Mouse (Mus musculus) stomach, embryonic 16.5 days (tissue): ENCODE results near the gene Tsga13. TPM values are rescaled to one million over a fixed set of nuclear protein-coding genes. Genes with fewer than 3 reads are reported as not detected.

ENCODE experiments used
- ATAC-seq: fragments of 200-750 bp; cut with Nextera tagmentation; 2 replicates; pipeline ENCODE4 v1.8.0; 2017; ENCODE audit warnings: moderate number of reproducible peaks, moderate TSS enrichment; ENCODE audit not compliant: insufficient read depth, low FRiP score
- H3K27ac ChIP-seq: fragments of 300-500 bp; sonication (generic); 2 replicates; pipeline ENCODE4 v1.5.1; 2014; ENCODE audit warnings: low read length
- H3K27me3 ChIP-seq: fragments of 300-500 bp; sonication (generic); 2 replicates; pipeline ENCODE4 v1.6.1; 2014; ENCODE audit warnings: low read length, control low read depth, mixed read lengths; ENCODE audit not compliant: control insufficient read depth, insufficient read depth
- H3K36me3 ChIP-seq: fragments of 300-500 bp; sonication (generic); 2 replicates; pipeline ENCODE4 v1.6.1; 2014; ENCODE audit warnings: low read length; ENCODE audit not compliant: control insufficient read depth, insufficient read depth
- H3K4me1 ChIP-seq: fragments of 300-500 bp; sonication (generic); 2 replicates; pipeline ENCODE4 v1.6.1; 2014; ENCODE audit warnings: low read length, control low read depth, mixed read lengths; ENCODE audit not compliant: control insufficient read depth, insufficient read depth
- H3K4me2 ChIP-seq: fragments of 300-500 bp; sonication (generic); 2 replicates; pipeline ENCODE4 v1.6.1; 2014; ENCODE audit warnings: low read depth, low read length, mixed read lengths
- H3K4me3 ChIP-seq: fragments of 300-500 bp; sonication (generic); replicated peaks from 2 replicates; pipeline ENCODE4 v1.5.1; 2014; ENCODE audit warnings: mild to moderate bottlenecking, low read length
- H3K9ac ChIP-seq: fragments of 300-500 bp; sonication (generic); 2 replicates; pipeline ENCODE4 v1.6.1; 2014; ENCODE audit warnings: low read length
- H3K9me3 ChIP-seq: fragments of 300-500 bp; sonication (generic); replicated peaks from 2 replicates; pipeline ENCODE4 v1.6.1; 2016; ENCODE audit warnings: low read length, control low read depth; ENCODE audit not compliant: control insufficient read depth
- WGBS: fragments of 180-500 bp; shearing (Covaris S2); extraction: QIAGEN DNeasy Blood & Tissue Kit; methylation state at CpG from one replicate; pipeline ENCODE4 v1.1.7; 2014; 5-methylcytosine and 5-hydroxymethylcytosine counted together
- polyA plus RNA-seq: library from polyadenylated mRNA; unstranded; fragments of >200 nt; fragmentation: Nextera tagmentation; extraction: Ambion mirVana; gene quantifications from 2 replicates; pipeline ENCODE4 v1.2.1, GENCODE M21; 2015

The Tsga13 gene
- not detected in 2 replicates for polyA plus RNA-seq

DNA sequence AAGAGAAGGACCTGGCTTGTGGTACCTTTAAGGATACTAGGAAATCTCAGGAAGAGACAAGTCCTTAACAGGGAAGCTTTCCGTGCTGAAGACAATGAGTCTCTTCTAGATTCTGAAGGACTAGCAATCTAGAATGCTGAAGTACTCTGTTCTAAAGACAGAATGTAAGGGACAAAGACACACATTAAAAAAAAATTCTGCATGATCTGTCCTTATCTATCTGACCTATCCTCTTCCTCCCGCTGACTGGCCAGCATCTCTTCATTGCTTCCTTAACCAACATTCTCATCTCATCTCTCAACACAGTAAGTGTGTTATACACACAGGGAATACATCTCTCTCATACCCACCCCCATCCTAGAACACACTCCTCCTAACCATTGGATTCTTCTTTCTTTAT is at the start of gene Tsga13:
Tsga13 (minus strand) TSS at position 101 of the 400 bp plus-strand sequence.
- Histone ChIP-seq H3K9me3 (no peaks in the 10 kb centered on the region), H3K4me2 (no peak within 1 kb of the TSS), H3K27ac (no peak within 1 kb of the TSS), H3K4me3 (no peak within 1 kb of the TSS), H3K27me3 (no peaks in the 10 kb centered on the region), H3K36me3 (no peaks in the 10 kb centered on the region), H3K9ac (no peak within 1 kb of the TSS), H3K4me1 (no peaks in the 10 kb centered on the region)
- 85% methylated on average over 2 of the region's 2 CpGs for WGBS
- ATAC-seq = no peak

DNA sequence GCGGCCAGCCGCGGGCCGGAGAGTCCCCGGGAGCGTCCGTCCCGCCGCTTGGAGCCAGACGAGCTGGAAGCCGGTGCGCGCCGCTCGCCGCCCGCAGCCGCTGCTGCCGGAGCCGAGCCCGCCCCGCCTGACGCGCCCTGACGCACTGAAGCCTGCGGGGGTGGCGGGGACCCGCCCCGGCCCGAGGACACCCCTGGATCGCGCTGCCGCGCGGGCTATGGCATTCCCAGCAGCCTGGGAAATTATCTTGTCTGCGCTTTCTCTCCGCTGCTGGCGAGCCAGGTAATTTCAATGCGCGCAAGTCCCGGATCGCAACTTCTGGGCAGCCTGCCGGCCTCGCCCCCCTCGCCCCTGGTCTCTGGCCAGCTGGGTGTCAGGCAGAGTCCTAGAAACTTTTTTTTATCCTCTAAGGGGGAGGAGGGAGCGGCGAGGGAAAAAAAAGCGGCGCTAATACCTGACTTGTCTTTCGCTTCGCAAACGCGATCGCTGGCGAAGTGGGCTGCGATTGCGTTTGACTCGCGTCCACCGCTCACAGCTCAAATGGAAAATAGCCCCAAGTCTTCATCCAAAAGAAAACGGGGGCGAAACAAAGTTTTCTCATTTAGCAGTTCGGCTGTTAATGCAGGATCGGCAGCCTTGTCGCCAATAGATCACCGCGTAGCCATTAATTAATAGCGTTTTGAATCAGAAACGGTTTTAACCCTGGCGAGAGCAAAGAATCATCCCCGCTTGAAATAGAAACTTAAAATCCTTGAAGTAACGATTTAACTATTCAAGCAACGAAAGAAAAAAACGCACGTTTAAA is 43.6 kb upstream of the Tsga13 start, which contains the start of gene Klf14:
Klf14 (minus strand) TSS at position 343 of the 805 bp plus-strand sequence.
- peak within 1 kb of the TSS; percentile 58; the same call in 1 of the 2 replicates for H3K9ac ChIP-seq
- H3K36me3 ChIP-seq = peaks cover 6% of the 10 kb centered on the region; the same call in 1 of the 2 replicates
- H3K27me3 ChIP-seq = peaks cover 50% of the 10 kb centered on the region
- no peak within 1 kb of the TSS for H3K27ac ChIP-seq
- ATAC-seq = peak; percentile 62; the same call in 1 of the 2 replicates
- WGBS = under 1% methylated on average over 74 of the region's 75 CpGs
- H3K4me3 ChIP-seq = peak within 1 kb of the TSS; percentile 59
- H3K9me3 ChIP-seq = peaks cover 26% of the 10 kb centered on the region
- no peaks in the 10 kb centered on the region; the same call in 1 of the 2 replicates for H3K4me1 ChIP-seq
- peak within 1 kb of the TSS; percentile 85 for H3K4me2 ChIP-seq

DNA sequence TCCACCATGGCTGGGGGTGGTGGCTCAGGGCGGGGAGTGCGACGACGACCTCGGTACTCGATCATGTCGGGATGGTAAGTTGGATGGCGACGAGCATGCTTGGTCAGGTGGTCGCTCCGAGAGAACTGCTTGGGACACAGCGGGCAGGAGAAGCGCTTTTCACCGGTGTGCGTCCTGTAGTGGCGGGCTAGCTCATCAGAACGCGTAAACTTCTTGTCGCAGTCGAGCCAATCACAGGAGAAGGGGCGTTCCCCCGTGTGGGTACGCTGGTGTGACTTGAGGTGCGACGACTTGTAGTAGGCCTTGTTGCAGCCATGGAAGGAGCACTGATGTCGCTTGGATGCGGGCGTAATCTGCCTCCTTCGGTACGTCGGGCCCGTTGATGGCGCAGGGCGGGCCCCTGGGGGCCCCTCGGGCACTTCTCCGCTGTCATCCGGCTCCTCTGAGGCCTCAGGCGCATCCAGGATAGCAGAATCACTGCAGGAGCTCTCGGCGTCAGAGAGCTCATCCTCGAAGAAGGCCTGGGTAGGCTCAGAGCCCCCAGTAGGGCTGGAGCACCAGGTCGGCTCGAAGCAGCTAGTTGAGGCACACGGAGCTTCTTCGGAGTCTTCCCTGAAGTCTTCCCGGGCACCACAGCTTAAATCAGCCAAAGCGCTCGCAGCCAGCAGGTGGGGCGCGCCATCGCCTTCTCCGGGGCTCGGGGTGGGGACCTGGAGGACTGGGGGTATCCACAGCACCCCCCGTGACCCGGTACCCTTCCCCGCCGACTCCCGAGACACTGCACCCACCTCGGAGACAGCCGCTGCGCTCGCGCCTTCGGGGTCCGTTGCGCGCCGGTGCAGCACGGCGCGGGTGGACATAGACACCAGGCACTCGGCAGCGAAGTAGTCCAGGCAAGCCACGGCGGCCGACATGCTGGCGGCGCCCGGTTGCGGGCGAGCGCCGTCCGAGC is 42.7 kb upstream of the Tsga13 start:
- H3K27me3 ChIP-seq = peaks cover 45% of the 10 kb centered on the region
- H3K4me1 ChIP-seq = no peaks in the 10 kb centered on the region; the same call in 1 of the 2 replicates
- peak; percentile 25; the same call in 1 of the 2 replicates for ATAC-seq
- peaks cover 6% of the 10 kb centered on the region; the same call in 1 of the 2 replicates for H3K36me3 ChIP-seq
- WGBS = 5% methylated on average over 84 of the region's 84 CpGs
- H3K9me3 ChIP-seq = peaks cover 26% of the 10 kb centered on the region
- peak overlapping the region; percentile 59 for H3K4me3 ChIP-seq
- H3K4me2 ChIP-seq = peak overlapping the region; percentile 85
- no peak overlapping the region for H3K27ac ChIP-seq
- 0 out of 2 replicates have a peak overlapping the region, but pooled peaks have one; percentile 58 for H3K9ac ChIP-seq

DNA sequence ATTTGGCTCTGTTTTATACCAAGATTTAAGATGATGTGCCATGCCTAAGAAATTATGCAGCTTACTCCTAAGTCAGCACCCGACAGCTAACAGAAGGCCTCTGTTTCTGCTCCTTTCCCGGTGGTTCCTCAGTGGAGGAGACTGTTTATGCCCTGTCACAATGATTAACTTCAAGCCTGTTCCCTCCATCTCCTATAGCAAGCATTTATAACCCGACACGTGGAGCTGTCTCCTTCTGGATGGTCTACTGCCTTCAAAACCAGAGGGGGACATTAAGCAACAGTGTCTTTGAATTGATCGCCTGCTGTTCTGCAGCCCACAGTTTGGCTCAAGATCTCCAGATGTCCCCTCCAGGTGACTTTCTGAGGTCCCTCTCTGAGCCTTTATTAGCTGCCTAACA is 23.9 kb upstream of the Tsga13 start:
- Histone ChIP-seq H3K36me3 (no peaks in the 10 kb centered on the region), H3K4me3 (no peak overlapping the region), H3K4me1 (no peaks in the 10 kb centered on the region), H3K9ac (no peak overlapping the region), H3K4me2 (no peak overlapping the region), H3K27ac (no peak overlapping the region), H3K27me3 (no peaks in the 10 kb centered on the region), H3K9me3 (no peaks in the 10 kb centered on the region)
- 38% methylated on average over 5 of the region's 5 CpGs for WGBS
- ATAC-seq = no peak

DNA sequence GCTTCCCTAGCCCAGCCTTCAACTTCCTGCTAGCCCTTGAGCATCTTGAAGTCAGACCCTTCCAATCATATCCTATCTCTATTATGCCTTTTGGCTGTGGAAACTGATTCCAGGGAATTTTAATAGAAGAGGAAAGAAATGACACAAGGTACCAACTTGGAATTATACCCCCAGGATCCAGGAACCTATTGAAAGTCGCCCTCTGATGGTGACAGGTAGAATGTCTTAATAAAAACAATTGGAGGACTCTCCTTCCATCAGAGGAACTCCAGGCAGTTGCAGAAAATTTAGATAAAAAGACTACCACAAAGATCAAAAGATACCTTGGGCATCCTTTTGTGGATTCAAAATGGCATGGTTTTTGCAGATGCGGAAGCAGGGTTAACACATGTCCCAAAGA is 7.4 kb upstream of the Tsga13 start:
- H3K27me3 ChIP-seq = no peaks in the 10 kb centered on the region
- WGBS = 48% methylated on average over 2 of the region's 2 CpGs
- no peaks in the 10 kb centered on the region for H3K4me1 ChIP-seq
- no peak overlapping the region for H3K27ac ChIP-seq
- no peaks in the 10 kb centered on the region for H3K9me3 ChIP-seq
- no peak for ATAC-seq
- no peak overlapping the region for H3K9ac ChIP-seq
- H3K36me3 ChIP-seq = no peaks in the 10 kb centered on the region
- no peak overlapping the region for H3K4me2 ChIP-seq
- H3K4me3 ChIP-seq = no peak overlapping the region

DNA sequence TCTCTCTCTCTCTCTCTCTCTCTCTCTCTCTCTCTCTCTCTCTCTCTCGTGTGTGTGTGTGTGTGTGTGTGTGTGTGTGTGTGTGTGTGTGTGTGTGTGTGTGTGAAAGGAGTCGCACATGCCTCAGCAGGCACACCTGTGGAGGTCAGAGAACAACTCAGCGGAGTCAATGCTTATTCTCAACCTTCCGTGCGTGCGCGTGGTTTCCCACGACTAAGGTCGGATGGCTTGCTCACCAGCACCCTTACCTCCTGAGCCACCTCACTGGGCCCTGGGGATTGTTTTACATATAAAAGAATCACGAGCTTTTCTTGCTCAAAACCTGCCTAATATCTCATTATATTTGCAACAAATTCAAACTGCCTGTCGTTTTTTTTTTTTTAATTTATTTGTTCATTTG is 6.5 kb upstream of the Tsga13 start:
- no peaks in the 10 kb centered on the region for H3K4me1 ChIP-seq
- H3K9me3 ChIP-seq = no peaks in the 10 kb centered on the region
- H3K4me2 ChIP-seq = no peak overlapping the region
- H3K27ac ChIP-seq = no peak overlapping the region
- no peak overlapping the region for H3K9ac ChIP-seq
- WGBS = 56% methylated on average over 10 of the region's 11 CpGs
- no peaks in the 10 kb centered on the region for H3K27me3 ChIP-seq
- ATAC-seq = no peak
- no peak overlapping the region for H3K4me3 ChIP-seq
- H3K36me3 ChIP-seq = no peaks in the 10 kb centered on the region

GRCm38 (mm10) chr6:30920834-30921675 is 5.7 kb upstream of the Tsga13 start:
- peak overlapping the region; percentile 22 for H3K4me3 ChIP-seq
- WGBS = 38% methylated on average over 21 of the region's 21 CpGs
- peak; percentile 58; the same call in 1 of the 2 replicates for ATAC-seq
- H3K9me3 ChIP-seq = no peaks in the 10 kb centered on the region
- peak overlapping the region; percentile 22 for H3K4me2 ChIP-seq
- no peaks in the 10 kb centered on the region for H3K36me3 ChIP-seq
- H3K4me1 ChIP-seq = no peaks in the 10 kb centered on the region
- peak overlapping the region; percentile 36; the same call in 1 of the 2 replicates for H3K9ac ChIP-seq
- peak overlapping the region; percentile 7; the same call in 1 of the 2 replicates for H3K27ac ChIP-seq
- H3K27me3 ChIP-seq = no peaks in the 10 kb centered on the region

- no peaks in the 10 kb centered on the region for H3K27me3 ChIP-seq
- WGBS = 45% methylated on average over 3 of the region's 3 CpGs
- H3K4me2 ChIP-seq = no peak overlapping the region
- no peak overlapping the region for H3K4me3 ChIP-seq
- no peaks in the 10 kb centered on the region for H3K36me3 ChIP-seq
- no peak overlapping the region for H3K9ac ChIP-seq
- no peak for ATAC-seq
- H3K9me3 ChIP-seq = no peaks in the 10 kb centered on the region
- no peaks in the 10 kb centered on the region for H3K4me1 ChIP-seq
- no peak overlapping the region for H3K27ac ChIP-seq
These were observed 7.4 kb downstream of the Tsga13 start for GRCm38 (mm10) chr6:30907970-30908369.
